29 mouse cellular contexts compared by ENCODE assay signal in genomic region chr6:77199375-77199774, GRCm38 (mm10). TPM values are rescaled to one million over a fixed set of nuclear protein-coding genes. Genes with fewer than 3 reads are reported as not detected.
A peak's percentile ranks its signal among the peaks of the same experiment; 100 is the strongest.
DNase-seq lines count a peak whose midpoint lies in the region; ATAC-seq and TF ChIP-seq lines count a peak whose summit lies in the region.
"Had no signal": no experiment of that assay in that cellular context is flagged by ENCODE, and none has a peak within 500 bp of the region (broad histone marks: within the 10 kb centered on the region; RNA-seq: fewer than 3 reads in every experiment).

No protein-coding gene starts in this region.

- TF ChIP-seq CTCF in hindbrain, postnatal 0 days (IDR thresholded peaks at IDR 0.05; ENCODE audit: low read depth), result no peak

- no peaks in the 10 kb centered on the region for H3K36me3 ChIP-seq in hindbrain, embryonic 11.5 days (ENCODE audit: control insufficient read depth, insufficient read depth, low read length)
- no peaks in the 10 kb centered on the region for H3K36me3 ChIP-seq in hindbrain, postnatal 0 days (ENCODE audit: insufficient read depth, low read length)
- H3K36me3 ChIP-seq: forebrain, embryonic 10.5 days; heart, embryonic 10.5 days; heart, embryonic 13.5 days; hindbrain, embryonic 15.5 days; intestine, embryonic 15.5 days had no signal

- no peak overlapping the region for H3K27ac ChIP-seq in hindbrain, embryonic 11.5 days (ENCODE audit: low read depth, low read length)
- H3K27ac ChIP-seq in hindbrain, postnatal 0 days, result no peak overlapping the region
- H3K27ac ChIP-seq: forebrain, embryonic 10.5 days; forebrain, embryonic 13.5 days; heart, adult 2 months; heart, embryonic 10.5 days; heart, embryonic 13.5 days; hindbrain, embryonic 15.5 days; intestine, embryonic 15.5 days had no signal

- no peaks in the 10 kb centered on the region for H3K4me1 ChIP-seq in hindbrain, embryonic 11.5 days (replicated peaks; ENCODE audit: control insufficient read depth, insufficient read depth, low read length)
- no peaks in the 10 kb centered on the region for H3K4me1 ChIP-seq in hindbrain, postnatal 0 days (ENCODE audit: insufficient read depth, low read length)
- H3K4me1 ChIP-seq: heart, embryonic 10.5 days; intestine, embryonic 15.5 days had no signal

- no peak overlapping the region for H3K9ac ChIP-seq in hindbrain, embryonic 11.5 days (ENCODE audit: low read depth, low read length)
- no peak overlapping the region for H3K9ac ChIP-seq in hindbrain, postnatal 0 days (replicated peaks; ENCODE audit: low read length)
- H3K9ac ChIP-seq: forebrain, embryonic 13.5 days; heart, embryonic 13.5 days; hindbrain, embryonic 15.5 days; intestine, embryonic 15.5 days had no signal

- intact Hi-C loops in heart, postnatal 10 days (cut with DNase I), result no loop called here

- H3K4me2 ChIP-seq in hindbrain, embryonic 11.5 days (replicated peaks; ENCODE audit: low read depth, low read length), result no peak overlapping the region
- no peak overlapping the region for H3K4me2 ChIP-seq in hindbrain, postnatal 0 days (ENCODE audit: low read depth, low read length)
- H3K4me2 ChIP-seq: forebrain, embryonic 13.5 days; heart, embryonic 13.5 days; hindbrain, embryonic 15.5 days; intestine, embryonic 15.5 days had no signal

- DNase-seq in embryo, embryonic 10 days (ENCODE audit: low spot score), result peak; percentile 42
- DNase-seq in embryo, embryonic 9.5 days (ENCODE audit: extremely low spot score), result no peak
- peak; percentile 21 for DNase-seq in hindbrain, embryonic 11.5 days (ENCODE audit: low spot score)
- DNase-seq in hindbrain, postnatal 0 days (ENCODE audit: low spot score), result no peak
- peak; percentile 19 for DNase-seq in ES-CJ7 (ENCODE audit: low read depth, low spot score)
- DNase-seq in ZHBTc4 (ENCODE audit: low read depth, low spot score), result peak; percentile 35
- DNase-seq in left cerebral cortex, adult 11 months (ENCODE audit: low spot score), result no peak
- no peak for DNase-seq in heart, postnatal 10 days
- DNase-seq: adrenal gland, adult 2 months; adrenal gland, postnatal 25 days; cerebellum, adult 11-12 months; cerebellum, adult 8-10 months; cerebellum, postnatal 10 days; cerebellum, postnatal 36 days; gastrocnemius, postnatal 10 days; gastrocnemius, postnatal 36 days; heart, adult 2 months; kidney, adult 11 months; kidney, adult 8-10 months had no signal

- H3K4me3 ChIP-seq in hindbrain, embryonic 11.5 days (ENCODE audit: low read depth, low read length), result no peak overlapping the region
- H3K4me3 ChIP-seq in hindbrain, postnatal 0 days (ENCODE audit: low read length), result no peak overlapping the region
- H3K4me3 ChIP-seq: forebrain, embryonic 10.5 days; forebrain, embryonic 13.5 days; heart, adult 2 months; heart, embryonic 10.5 days; heart, embryonic 13.5 days; hindbrain, embryonic 15.5 days; intestine, embryonic 15.5 days had no signal

- H3K27me3 ChIP-seq in hindbrain, embryonic 11.5 days (ENCODE audit: control insufficient read depth, insufficient read depth, low read length), result no peaks in the 10 kb centered on the region
- H3K27me3 ChIP-seq in hindbrain, postnatal 0 days (ENCODE audit: insufficient read depth, low read length), result no peaks in the 10 kb centered on the region
- H3K27me3 ChIP-seq: forebrain, embryonic 13.5 days; heart, embryonic 13.5 days; hindbrain, embryonic 15.5 days; intestine, embryonic 15.5 days had no signal

- H3K9me3 ChIP-seq in hindbrain, embryonic 11.5 days (ENCODE audit: control insufficient read depth, low read length), result no peaks in the 10 kb centered on the region
- H3K9me3 ChIP-seq in hindbrain, postnatal 0 days (ENCODE audit: low read length), result no peaks in the 10 kb centered on the region
- H3K9me3 ChIP-seq: forebrain, embryonic 10.5 days; forebrain, embryonic 13.5 days; heart, embryonic 10.5 days; heart, embryonic 13.5 days; hindbrain, embryonic 15.5 days; intestine, embryonic 15.5 days had no signal

- ATAC-seq in hindbrain, embryonic 11.5 days (ENCODE audit: low FRiP score), result peak; percentile 35; the same call in 1 of the 2 replicates
- ATAC-seq in hindbrain, postnatal 0 days, result no peak
- ATAC-seq: forebrain, embryonic 13.5 days; intestine, embryonic 15.5 days had no signal

- 18% methylated on average over 2 of the region's 2 CpGs for WGBS in hindbrain, embryonic 11.5 days
- WGBS in hindbrain, postnatal 0 days, result 25% methylated on average over 2 of the region's 2 CpGs

RNA-seq across cellular contexts. Expression of gene Lrrtm1, which starts 43.1 kb away (rescaled TPM):
- polyA plus RNA-seq in hindbrain, embryonic 11.5 days (2014; fragmentation: Nextera tagmentation; extraction: Ambion mirVana), result 8.6 and 9.9 TPM in 2 replicates
- total RNA-seq in hindbrain, postnatal 0 days (2014; rRNA removed), result 69.7 and 70.0 TPM in 2 replicates
- polyA plus RNA-seq in hindbrain, postnatal 0 days (2015; fragmentation: Nextera tagmentation; extraction: Ambion mirVana), result 57.5 and 60.9 TPM in 2 replicates
- total RNA-seq in heart, postnatal 10 days (2021), result under 1 TPM in 1 of 2 experiments, not detected in 1; 0.27 TPM
- total RNA-seq: gastrocnemius, postnatal 36 days; granulocyte monocyte progenitor cell, adult 5-6 weeks; heart, adult 2 months; heart, postnatal 25 days; hematopoietic stem cell, adult 5-6 weeks; MEL had no signal

Comparison
In these comparisons a context has a peak if more than half of its experiments do, and no peak if none do; other contexts are left out.
1. DNase-seq: peak in embryo, embryonic 10 days (single experiment), hindbrain, embryonic 11.5 days (single experiment), ES-CJ7 (single experiment) and ZHBTc4 (single experiment); none in embryo, embryonic 9.5 days (single experiment), hindbrain, postnatal 0 days (single experiment), left cerebral cortex, adult 11 months (single experiment) and heart, postnatal 10 days (0 of 2).
2. RNA of gene Lrrtm1, which starts 43.1 kb away (total RNA-seq): 69.7 to 70.0 TPM in hindbrain, postnatal 0 days; 0.27 TPM in heart, postnatal 10 days; every median in the first group is over 10 times any median in the second.